In the genomic region with DNA sequence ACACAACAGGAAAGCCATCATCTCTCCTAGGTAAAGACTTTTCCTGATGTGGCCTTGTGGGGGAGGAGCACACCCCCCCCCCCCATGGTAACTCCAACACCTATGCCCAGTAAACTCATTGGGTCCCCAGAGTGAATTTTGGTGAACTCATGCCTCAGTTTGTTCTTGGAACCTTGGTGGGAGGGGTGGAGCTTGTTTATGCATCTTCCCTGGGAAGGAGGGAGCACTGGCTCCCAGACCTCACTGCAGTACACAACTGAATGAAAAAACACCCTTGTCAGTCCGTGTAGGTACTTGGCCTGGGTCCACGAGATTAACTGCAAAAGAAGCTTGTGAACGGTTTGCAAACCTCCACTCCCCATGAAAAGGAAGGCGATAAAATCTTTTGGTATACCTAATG, we compare ENCODE assay signal across 17 mouse cellular contexts. TPM values are rescaled to one million over a fixed set of nuclear protein-coding genes. Genes with fewer than 3 reads are reported as not detected.
A peak's percentile ranks its signal among the peaks of the same experiment; 100 is the strongest.
DNase-seq lines count a peak whose midpoint lies in the region; TF ChIP-seq lines count a peak whose summit lies in the region.
"Had no signal": no experiment of that assay in that cellular context is flagged by ENCODE, and none has a peak within 500 bp of the region (broad histone marks: within the 10 kb centered on the region; RNA-seq: fewer than 3 reads in every experiment).

No protein-coding gene starts in this region.

- peaks cover 40% of the 10 kb centered on the region for H3K4me1 ChIP-seq in E14TG2a.4 (replicated peaks; ENCODE audit: low read depth, low read length)
- peaks cover 3 to 9% of the 10 kb centered on the region in 2 experiments; a peak in 3 of 4 replicates for H3K4me1 ChIP-seq in ES-E14 (ENCODE audit: control insufficient read depth in 2 of 2, insufficient read depth in 2 of 2, low read length in 2 of 2, poor library complexity in 1 of 2)
- H3K4me1 ChIP-seq: embryonic facial prominence, embryonic 12.5 days had no signal

- no peaks in the 10 kb centered on the region for H3K27me3 ChIP-seq in E14TG2a.4 (ENCODE audit: insufficient read depth, low read length)
- H3K27me3 ChIP-seq: embryonic facial prominence, embryonic 12.5 days; forebrain, embryonic 12.5 days; hindbrain, embryonic 12.5 days had no signal

- peak; percentile 82 for DNase-seq in heart, adult 11 months
- DNase-seq in heart, postnatal 14 days = no peak
- DNase-seq in ES-E14 (ENCODE audit: low read depth, low spot score) (no peak), ZHBTc4 (ENCODE audit: low read depth, low spot score) (peak; percentile 68)
- DNase-seq in kidney, postnatal 4 days = no peak
- DNase-seq in adrenal gland, postnatal 14 days = no peak
- DNase-seq: adrenal gland, postnatal 10 days; cerebellum, adult 18-20 months; cerebellum, postnatal 10 days; embryo, embryonic 11 days; gastrocnemius, postnatal 10 days; heart, adult 2 months; heart, postnatal 4 days had no signal

- no peak for TF ChIP-seq CTCF in E14TG2a.4 (conservative IDR thresholded peaks at IDR 0.05; ENCODE audit: low read length)

- peak overlapping the region; percentile 71 for H3K9ac ChIP-seq in ES-E14 (ENCODE audit: insufficient read depth, low read depth, low read length, poor library complexity, severe bottlenecking)
- H3K9ac ChIP-seq: embryonic facial prominence, embryonic 12.5 days; forebrain, embryonic 12.5 days; hindbrain, embryonic 12.5 days had no signal

- in situ Hi-C loops in ES-E14 (cut with MboI; ENCODE audit: low sequenced_read_pairs in 2 of 2, unreplicated experiment in 2 of 2) = no loop called here

- H3K9me3 ChIP-seq in E14TG2a.4 (ENCODE audit: low read length) (peaks cover 6% of the 10 kb centered on the region), ES-E14 (ENCODE audit: control insufficient read depth, insufficient read depth, low read depth, low read length) (no peaks in the 10 kb centered on the region)
- H3K9me3 ChIP-seq: hindbrain, embryonic 12.5 days had no signal

- peak overlapping the region; percentile 27 for H3K27ac ChIP-seq in ES-E14 (ENCODE audit: insufficient read depth, low read depth, low read length, poor library complexity, severe bottlenecking)
- H3K27ac ChIP-seq: embryonic facial prominence, embryonic 12.5 days; forebrain, embryonic 12.5 days; heart, adult 2 months; hindbrain, embryonic 12.5 days had no signal

- intact Hi-C loops in heart, postnatal 14 days (cut with DNase I) = no loop called here

- H3K36me3 ChIP-seq in E14TG2a.4 (ENCODE audit: insufficient read depth, low read length) (no peaks in the 10 kb centered on the region), ES-E14 (ENCODE audit: control insufficient read depth, insufficient read depth, low read length, poor library complexity, severe bottlenecking) (no peaks in the 10 kb centered on the region)
- H3K36me3 ChIP-seq: embryonic facial prominence, embryonic 12.5 days; forebrain, embryonic 12.5 days; hindbrain, embryonic 12.5 days had no signal

- H3K4me3 ChIP-seq in E14TG2a.4 (replicated peaks; ENCODE audit: low read length) (peak overlapping the region; percentile 65), ES-E14 (ENCODE audit: insufficient read depth in 1 of 2, low read depth in 1 of 2, low read length in 2 of 2, poor library complexity in 1 of 2, severe bottlenecking in 1 of 2) (peak overlapping the region; percentile 38 to 50)
- H3K4me3 ChIP-seq: embryonic facial prominence, embryonic 12.5 days; forebrain, embryonic 12.5 days; heart, adult 2 months; hindbrain, embryonic 12.5 days had no signal

TF ChIP-seq in ES-E14, 5 proteins besides CTCF, POLR2A, EP300 and RAD21:
- TF ChIP-seq ZNF384 (IDR thresholded peaks at IDR 0.05; ENCODE audit: low read depth, low read length) = no peak
- TF ChIP-seq MAFK (IDR thresholded peaks at IDR 0.05; ENCODE audit: insufficient read depth, low read depth, low read length) = no peak
- TF ChIP-seq HCFC1 (IDR thresholded peaks at IDR 0.05; ENCODE audit: borderline replicate concordance, insufficient read depth, low read length) = no peak
- TF ChIP-seq CHD2 (IDR thresholded peaks at IDR 0.05; ENCODE audit: low read depth, low read length) = no peak
- no peak for TF ChIP-seq ZC3H11A (IDR thresholded peaks at IDR 0.05; ENCODE audit: borderline replicate concordance, low read depth, low read length)

RNA-seq across cellular contexts. Expression of a gene that starts 5.4 kb away (rescaled TPM):
- 100 to 1,000 TPM; 249 to 250 TPM for total RNA-seq in heart, postnatal 14 days (2021)
- total RNA-seq in ES-E14 (2012; rRNA removed) = 210 and 359 TPM in 2 replicates
- 344 and 376 TPM in 2 replicates for total RNA-seq in adrenal gland, postnatal 14 days (2021)

Comparison
In these comparisons a context has a peak if more than half of its experiments do, and no peak if none do; other contexts are left out.
1. DNase-seq: peak in heart, adult 11 months (single experiment) and ZHBTc4 (single experiment); none in heart, postnatal 14 days (0 of 2), ES-E14 (single experiment), kidney, postnatal 4 days (0 of 2) and adrenal gland, postnatal 14 days (single experiment).